Mouse (Mus musculus) myocyte (in vitro differentiated cells): ENCODE results near the gene Ddx55.

Source experiments
- CEBPB ChIP-seq: IDR thresholded peaks from 2 replicates; pipeline ENCODE4 v1.6.1; 2011; ENCODE audit warnings: mild to moderate bottlenecking, moderate library complexity; ENCODE audit not compliant: poor library complexity, insufficient read depth, severe bottlenecking
- E2F4 ChIP-seq: IDR thresholded peaks from one replicate; pipeline ENCODE4 v1.6.1; 2011; ENCODE audit warnings: mild to moderate bottlenecking, control low read depth, moderate library complexity; ENCODE audit not compliant: insufficient read depth
- MAX ChIP-seq: IDR thresholded peaks from one replicate; pipeline ENCODE4 v1.6.1; 2011; ENCODE audit warnings: low read depth, mild to moderate bottlenecking, control low read depth
- MYOD1 ChIP-seq, 3 experiments: IDR thresholded peaks; one replicate each; pipeline ENCODE4 v1.6.1; 2011; ENCODE audit warnings: control low read depth in 2 of 3, low read depth in 2 of 3, mild to moderate bottlenecking in 2 of 3, moderate library complexity in 1 of 3; ENCODE audit not compliant: insufficient read length in 2 of 3, control insufficient read depth in 1 of 3
- MYOG ChIP-seq, 3 experiments: IDR thresholded peaks; one replicate each; pipeline ENCODE4 v1.6.1; 2011; ENCODE audit warnings: control low read depth in 2 of 3, low read depth in 2 of 3, mild to moderate bottlenecking in 2 of 3; ENCODE audit not compliant: insufficient read length in 2 of 3, control insufficient read depth in 1 of 3, insufficient read depth in 1 of 3
- POLR2A ChIP-seq: IDR thresholded peaks from one replicate; pipeline ENCODE4 v1.6.1; 2011; ENCODE audit warnings: low read depth, mild to moderate bottlenecking, control low read depth, moderate library complexity; ENCODE audit not compliant: insufficient read length
- POLR2AphosphoS2 ChIP-seq: IDR thresholded peaks from one replicate; pipeline ENCODE4 v1.6.1; 2011; ENCODE audit warnings: low read depth, control low read depth; ENCODE audit not compliant: insufficient read length
- TCF12 ChIP-seq: IDR thresholded peaks from one replicate; pipeline ENCODE4 v1.6.1; 2011; ENCODE audit warnings: mild to moderate bottlenecking, control low read depth; ENCODE audit not compliant: poor library complexity, insufficient read depth, severe bottlenecking
- USF1 ChIP-seq: IDR thresholded peaks from one replicate; pipeline ENCODE4 v1.6.1; 2011; ENCODE audit warnings: low read depth, mild to moderate bottlenecking, control low read depth, moderate library complexity

DNA sequence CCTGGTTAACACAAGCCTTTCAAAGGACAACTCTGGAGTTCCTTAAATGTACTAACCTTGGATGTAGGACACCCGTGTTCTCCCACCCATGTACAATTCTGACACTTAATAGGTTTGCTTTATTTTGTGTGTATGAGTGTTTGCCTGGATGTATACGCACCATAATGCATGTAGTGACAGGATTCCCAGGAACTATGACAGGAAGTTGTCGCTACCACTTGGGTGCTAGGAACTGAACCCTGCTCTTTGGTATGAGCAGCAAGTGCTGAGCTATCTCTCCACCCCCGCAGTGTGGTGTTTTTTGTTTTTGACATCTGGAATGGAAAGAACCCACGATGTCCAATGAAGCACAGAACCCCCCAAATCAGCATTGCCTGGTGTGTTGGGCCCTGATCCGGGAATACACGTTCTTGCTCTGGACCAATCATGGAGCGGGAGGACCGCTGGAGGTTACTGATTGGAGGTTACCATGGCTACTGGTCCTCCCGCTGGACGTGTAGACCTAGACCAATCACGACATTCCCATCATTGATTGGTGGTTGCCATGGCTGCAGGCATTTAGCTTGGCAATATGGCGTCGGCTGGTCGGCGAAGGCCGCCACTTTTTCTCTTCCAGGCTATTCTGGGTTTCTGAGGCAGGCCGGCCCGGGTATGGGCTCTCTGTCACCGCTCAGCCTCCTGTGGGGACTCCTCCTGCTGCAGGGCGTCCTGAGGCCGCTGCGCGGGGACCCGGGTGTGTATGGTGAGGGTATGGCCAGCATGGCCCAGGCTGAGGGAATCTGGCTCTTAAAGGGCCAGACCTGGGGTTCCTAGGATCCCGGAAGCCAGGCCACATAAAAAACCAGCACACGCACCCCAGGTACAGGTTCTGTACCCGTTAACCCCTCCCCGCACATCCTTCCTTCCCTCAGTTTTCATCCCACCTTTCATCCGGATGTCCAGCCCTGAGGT, 45.8 kb downstream of the Ddx55 start:
- no peak for TF ChIP-seq MYOD1 (IDR thresholded peaks at IDR 0.05; ENCODE audit: control insufficient read depth in 1 of 3, insufficient read length in 2 of 3, low read depth in 2 of 3)
- TF ChIP-seq USF1: no peak
- TF ChIP-seq TCF12: no peak
- TF ChIP-seq E2F4: no peak
- TF ChIP-seq MAX: no peak
- no peak for TF ChIP-seq POLR2A
- no peak for TF ChIP-seq POLR2AphosphoS2
- no peak for TF ChIP-seq CEBPB
- no peak for TF ChIP-seq MYOG (IDR thresholded peaks at IDR 0.05; ENCODE audit: control insufficient read depth in 1 of 3, insufficient read depth in 1 of 3, insufficient read length in 2 of 3, low read depth in 2 of 3)
